Mouse (Mus musculus) macrophage (primary cell): ENCODE measurements at regions not wholly inside any gene's neighbourhood (a gene's known extent, or its start where the extent isn't known, plus 50 kb on each side); places are given as distances from the start of the nearest gene placed in this dataset.
A peak's percentile ranks its signal among the peaks of the same experiment; 100 is the strongest.

Source experiments
- H3K27ac ChIP-seq: fragments of 350-480 bp; formaldehyde crosslinking; 2 replicates; pipeline ENCODE4 v1.9.0; 2021
- H3K36me3 ChIP-seq: fragments of 350-480 bp; formaldehyde crosslinking; 2 replicates; pipeline ENCODE4 v1.9.0; 2021; ENCODE audit errors: inconsistent target
- H3K4me3 ChIP-seq: fragments of 350-480 bp; formaldehyde crosslinking; 2 replicates; pipeline ENCODE4 v1.9.0; 2021; ENCODE audit errors: inconsistent target
- H3K79me2 ChIP-seq: fragments of 350-480 bp; formaldehyde crosslinking; 2 replicates; pipeline ENCODE4 v1.9.0; 2021; ENCODE audit errors: inconsistent target
- WGBS: methylation state at CpG from one replicate; pipeline ENCODE4 v1.1.7; 2026; ENCODE audit warnings: inconsistent platforms; ENCODE audit not compliant: missing documents; 5-methylcytosine and 5-hydroxymethylcytosine counted together

- 90% methylated on average over 9 of the region's 9 CpGs for WGBS
- no peak overlapping the region for H3K27ac ChIP-seq
- no peak overlapping the region for H3K4me3 ChIP-seq
Observed at GRCm38 (mm10) chr9:56547291-56547977, 129.0 kb downstream of the Hmg20a start.

DNA sequence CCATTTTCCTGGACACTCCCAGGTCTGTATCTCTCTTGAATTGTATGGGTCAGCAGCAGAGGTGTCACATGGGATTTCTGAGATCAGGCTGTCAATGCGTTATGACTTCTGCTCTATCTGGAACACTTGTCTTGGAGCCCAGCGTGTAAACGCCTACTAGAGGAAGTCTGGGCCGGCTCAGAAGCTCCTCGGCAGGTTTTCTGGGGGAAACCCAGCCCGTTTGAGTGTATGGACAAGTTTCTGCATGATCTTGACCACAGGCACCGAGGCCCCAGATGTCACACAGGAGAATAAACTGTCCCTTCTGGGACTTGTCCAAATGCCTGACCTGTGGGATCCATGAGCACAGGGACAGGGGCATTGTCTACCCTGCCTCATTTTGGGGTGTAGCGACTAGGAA, 131.4 kb downstream of the Hmg20a start:
- 15% methylated on average over 8 of the region's 8 CpGs for WGBS
- no peaks in the 10 kb centered on the region for H3K79me2 ChIP-seq
- peak overlapping the region; percentile 21 for H3K27ac ChIP-seq
- H3K36me3 ChIP-seq, result no peaks in the 10 kb centered on the region
- no peak overlapping the region for H3K4me3 ChIP-seq

More at GRCm38 (mm10) chr9:56547291-56547977, 129.0 kb downstream of the Hmg20a start:
- Histone ChIP-seq H3K79me2 (no peaks in the 10 kb centered on the region), H3K36me3 (no peaks in the 10 kb centered on the region)

DNA sequence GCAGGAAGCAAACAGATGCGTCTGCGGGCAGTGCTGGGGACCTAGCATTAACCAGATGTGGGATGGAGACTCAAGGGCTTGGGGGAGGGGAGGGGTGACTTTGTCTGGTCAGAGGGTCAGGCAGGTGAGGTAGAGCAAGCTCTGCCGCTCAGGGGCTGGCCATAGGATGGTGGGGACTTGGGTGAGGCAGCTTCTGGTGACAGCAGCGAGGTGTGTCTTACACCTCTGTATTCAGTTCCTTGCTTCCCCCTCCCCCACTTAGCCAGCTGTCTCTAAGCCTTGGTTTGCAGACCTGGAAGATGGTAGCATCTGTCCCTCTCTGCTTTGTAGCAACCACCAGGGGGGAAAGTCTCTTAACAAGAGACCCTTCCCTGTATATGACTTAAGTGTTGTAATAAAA, 131.8 kb downstream of the Hmg20a start:
- Histone ChIP-seq H3K36me3 (no peaks in the 10 kb centered on the region), H3K27ac (peak overlapping the region; percentile 21), H3K4me3 (no peak overlapping the region), H3K79me2 (no peaks in the 10 kb centered on the region)
- WGBS, result 47% methylated on average over 4 of the region's 4 CpGs

GRCm38 (mm10) chr9:56551376-56552186, 133.2 kb downstream of the Hmg20a start:
- Histone ChIP-seq H3K36me3 (no peaks in the 10 kb centered on the region), H3K27ac (peak overlapping the region; percentile 93), H3K79me2 (no peaks in the 10 kb centered on the region), H3K4me3 (no peak overlapping the region)
- WGBS, result 78% methylated on average over 11 of the region's 11 CpGs

DNA sequence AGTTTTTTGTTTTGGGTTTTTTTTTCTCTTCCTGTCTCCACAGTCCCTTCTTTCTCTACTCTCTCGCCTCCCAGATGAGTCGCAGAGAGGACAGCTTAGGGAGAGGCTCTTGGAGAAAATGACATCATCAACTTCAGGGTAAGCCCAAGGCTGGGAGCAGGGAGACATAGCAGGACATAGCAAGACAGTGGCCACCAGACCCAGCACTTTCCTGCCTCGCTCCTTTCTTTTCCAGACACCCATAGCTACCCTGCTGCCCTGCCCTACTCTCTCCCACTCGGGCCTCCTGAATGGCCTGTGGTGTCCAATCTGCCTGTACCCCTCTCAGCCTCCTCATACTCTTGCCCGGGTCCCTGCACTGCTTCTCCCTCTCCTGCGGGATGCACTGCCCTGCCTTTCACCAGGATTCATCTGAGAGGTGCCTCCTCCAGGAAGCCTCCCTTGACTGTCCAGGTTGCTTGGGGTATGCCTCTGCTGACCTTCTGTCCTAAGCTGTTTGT, 133.8 kb downstream of the Hmg20a start:
- no peak overlapping the region for H3K4me3 ChIP-seq
- peak overlapping the region; percentile 93 for H3K27ac ChIP-seq

GRCm38 (mm10) chr9:56552766-56553165, 134.4 kb downstream of the Hmg20a start:
- no peaks in the 10 kb centered on the region for H3K36me3 ChIP-seq
- H3K27ac ChIP-seq, result peak overlapping the region; percentile 93
- H3K4me3 ChIP-seq, result no peak overlapping the region
- 13% methylated on average over 1 of the region's 1 CpGs for WGBS
- H3K79me2 ChIP-seq, result no peaks in the 10 kb centered on the region

More for the DNA sequence above, 133.8 kb downstream of the Hmg20a start:
- Histone ChIP-seq H3K36me3 (no peaks in the 10 kb centered on the region), H3K79me2 (no peaks in the 10 kb centered on the region)
- WGBS, result 95% methylated on average over 5 of the region's 6 CpGs

DNA sequence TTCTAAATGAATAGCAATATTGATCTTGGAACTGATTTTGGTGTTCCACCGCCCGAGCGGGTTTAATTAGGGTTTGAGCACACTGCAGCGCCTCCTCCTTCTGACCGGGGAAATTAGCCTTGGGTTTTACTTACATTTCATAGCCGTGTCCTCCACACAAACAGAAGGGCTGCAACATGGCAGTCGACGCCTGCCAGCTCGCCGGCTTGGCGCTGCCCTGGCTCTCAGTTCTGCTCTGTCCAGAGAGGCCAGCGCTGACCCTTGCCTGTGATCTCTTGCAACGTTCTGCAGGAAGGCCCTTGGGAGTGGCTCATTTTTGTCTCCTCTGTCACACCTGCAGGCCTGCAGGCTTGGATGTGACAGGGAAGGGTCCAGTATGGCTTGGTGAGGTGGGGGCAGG, 135.2 kb downstream of the Hmg20a start:
- H3K4me3 ChIP-seq, result no peak overlapping the region
- no peaks in the 10 kb centered on the region for H3K79me2 ChIP-seq
- H3K36me3 ChIP-seq, result no peaks in the 10 kb centered on the region
- H3K27ac ChIP-seq, result no peak overlapping the region
- WGBS, result 89% methylated on average over 11 of the region's 13 CpGs

GRCm38 (mm10) chr9:56554096-56554495, 135.7 kb downstream of the Hmg20a start:
- H3K79me2 ChIP-seq, result no peaks in the 10 kb centered on the region
- no peak overlapping the region for H3K4me3 ChIP-seq
- no peak overlapping the region for H3K27ac ChIP-seq
- H3K36me3 ChIP-seq, result no peaks in the 10 kb centered on the region
- WGBS, result 58% methylated on average over 6 of the region's 6 CpGs

GRCm38 (mm10) chr9:56559618-56560144, 141.3 kb downstream of the Hmg20a start:
- no peaks in the 10 kb centered on the region for H3K79me2 ChIP-seq
- H3K4me3 ChIP-seq, result no peak overlapping the region
- no peaks in the 10 kb centered on the region for H3K36me3 ChIP-seq
- no peak overlapping the region for H3K27ac ChIP-seq
- WGBS, result 91% methylated on average over 2 of the region's 2 CpGs

GRCm38 (mm10) chr9:56562440-56562839, 144.0 kb downstream of the Hmg20a start:
- no peaks in the 10 kb centered on the region for H3K36me3 ChIP-seq
- 67% methylated on average over 7 of the region's 7 CpGs for WGBS
- H3K27ac ChIP-seq, result no peak overlapping the region
- no peak overlapping the region for H3K4me3 ChIP-seq
- no peaks in the 10 kb centered on the region for H3K79me2 ChIP-seq

- Histone ChIP-seq H3K36me3 (no peaks in the 10 kb centered on the region), H3K4me3 (no peak overlapping the region), H3K79me2 (no peaks in the 10 kb centered on the region), H3K27ac (no peak overlapping the region)
- 90% methylated on average over 11 of the region's 11 CpGs for WGBS
Observed at GRCm38 (mm10) chr9:56564048-56564737, 145.8 kb downstream of the Hmg20a start.
